Mouse (Mus musculus) neural tube, embryonic 11.5 days (tissue): Measurements from ENCODE around the gene Gm13941. TPM values are rescaled to one million over a fixed set of nuclear protein-coding genes. Genes with fewer than 3 reads are reported as not detected.
A peak's percentile ranks its signal among the peaks of the same experiment; 100 is the strongest.

ENCODE experiments used
- ATAC-seq: fragments of 200-750 bp; cut with Nextera tagmentation; 2 replicates; pipeline ENCODE4 v1.8.0; 2017; ENCODE audit warnings: moderate number of reproducible peaks, mild to moderate bottlenecking, moderate TSS enrichment, moderate library complexity; ENCODE audit not compliant: insufficient read depth, low FRiP score, low TSS enrichment
- DNase-seq: peaks from one replicate; pipeline ENCODE4 v3.0.0-alpha.2; 2015; ENCODE audit warnings: low spot score
- H3K27ac ChIP-seq: fragments of 300-500 bp; sonication (generic); 2 replicates; pipeline ENCODE4 v1.5.1; 2014; ENCODE audit warnings: low read depth, mild to moderate bottlenecking, low read length
- H3K27me3 ChIP-seq: fragments of 300-500 bp; sonication (generic); 2 replicates; pipeline ENCODE4 v1.6.1; 2014; ENCODE audit warnings: mild to moderate bottlenecking, low read length, mixed read lengths; ENCODE audit not compliant: control insufficient read depth, insufficient read depth
- H3K36me3 ChIP-seq: fragments of 300-500 bp; sonication (generic); 2 replicates; pipeline ENCODE4 v1.6.1; 2014; ENCODE audit warnings: mild to moderate bottlenecking, low read length, moderate library complexity, mixed read lengths; ENCODE audit not compliant: control insufficient read depth, insufficient read depth
- H3K4me1 ChIP-seq: fragments of 300-500 bp; sonication (generic); 2 replicates; pipeline ENCODE4 v1.6.1; 2014; ENCODE audit warnings: low read length, mixed read lengths; ENCODE audit not compliant: control insufficient read depth, insufficient read depth
- H3K4me2 ChIP-seq: fragments of 300-500 bp; sonication (generic); 2 replicates; pipeline ENCODE4 v1.6.1; 2014; ENCODE audit warnings: low read depth, mild to moderate bottlenecking, moderate library complexity
- H3K4me3 ChIP-seq: fragments of 300-500 bp; sonication (generic); 2 replicates; pipeline ENCODE4 v1.5.1; 2014; ENCODE audit warnings: low read depth, low read length
- H3K9ac ChIP-seq: fragments of 300-500 bp; sonication (generic); 2 replicates; pipeline ENCODE4 v1.6.1; 2014; ENCODE audit warnings: mild to moderate bottlenecking, low read length
- H3K9me3 ChIP-seq: fragments of 300-500 bp; sonication (generic); 2 replicates; pipeline ENCODE4 v1.6.1; 2016; ENCODE audit warnings: low read length; ENCODE audit not compliant: control insufficient read depth
- WGBS: fragments of 180-500 bp; shearing (Covaris S2); extraction: QIAGEN DNeasy Blood & Tissue Kit; methylation state at CpG from one replicate; pipeline ENCODE4 v1.1.7; 2014; 5-methylcytosine and 5-hydroxymethylcytosine counted together
- polyA plus RNA-seq: library from polyadenylated mRNA; unstranded; fragments of >200 nt; fragmentation: Nextera tagmentation; extraction: Ambion mirVana; gene quantifications from 2 replicates; pipeline ENCODE4 v1.2.1, GENCODE M21; 2014

The Gm13941 gene
- not detected in 2 replicates for polyA plus RNA-seq

GRCm38 (mm10) chr2:111105882-111106281 is at the start of gene Gm13941:
TSS of gene Gm13941 (minus strand) at chr2:111105982.
- Histone ChIP-seq H3K9ac (no peak within 1 kb of the TSS), H3K36me3 (no peaks in the 10 kb centered on the region), H3K4me1 (no peaks in the 10 kb centered on the region), H3K4me3 (no peak within 1 kb of the TSS), H3K27me3 (no peaks in the 10 kb centered on the region), H3K9me3 (no peaks in the 10 kb centered on the region), H3K4me2 (no peak within 1 kb of the TSS), H3K27ac (no peak within 1 kb of the TSS)
- ATAC-seq = no peak
- DNase-seq = no peak

GRCm38 (mm10) chr2:111152836-111153235 is 47.1 kb upstream of the Gm13941 start, which contains the start of gene Gm15130:
TSS of gene Gm15130 (minus strand) at chr2:111152936.
- no peaks in the 10 kb centered on the region for H3K9me3 ChIP-seq
- DNase-seq (no peak), ATAC-seq (no peak)
- no peak within 1 kb of the TSS for H3K4me3 ChIP-seq
- no peaks in the 10 kb centered on the region for H3K27me3 ChIP-seq
- H3K4me2 ChIP-seq = no peak within 1 kb of the TSS
- no peaks in the 10 kb centered on the region for H3K4me1 ChIP-seq
- no peak within 1 kb of the TSS for H3K9ac ChIP-seq
- no peaks in the 10 kb centered on the region for H3K36me3 ChIP-seq
- WGBS = 84% methylated on average over 2 of the region's 2 CpGs
- H3K27ac ChIP-seq = no peak within 1 kb of the TSS

GRCm38 (mm10) chr2:111135739-111136138 is 30.0 kb upstream of the Gm13941 start:
- DNase-seq (no peak), ATAC-seq (no peak)
- H3K9ac ChIP-seq = no peak overlapping the region
- H3K4me2 ChIP-seq = no peak overlapping the region
- 61% methylated on average over 5 of the region's 5 CpGs for WGBS
- no peaks in the 10 kb centered on the region for H3K27me3 ChIP-seq
- no peaks in the 10 kb centered on the region for H3K9me3 ChIP-seq
- H3K4me1 ChIP-seq = no peaks in the 10 kb centered on the region
- H3K4me3 ChIP-seq = no peak overlapping the region
- no peak overlapping the region for H3K27ac ChIP-seq
- H3K36me3 ChIP-seq = no peaks in the 10 kb centered on the region

GRCm38 (mm10) chr2:111058586-111059261 is 47.1 kb downstream of the Gm13941 start:
- no peaks in the 10 kb centered on the region for H3K9me3 ChIP-seq
- H3K4me3 ChIP-seq = no peak overlapping the region
- peak; percentile 44 for DNase-seq
- H3K27ac ChIP-seq = no peak overlapping the region
- no peaks in the 10 kb centered on the region for H3K4me1 ChIP-seq
- H3K4me2 ChIP-seq = no peak overlapping the region
- H3K9ac ChIP-seq = no peak overlapping the region
- ATAC-seq = peak; percentile 87
- H3K36me3 ChIP-seq = no peaks in the 10 kb centered on the region
- H3K27me3 ChIP-seq = no peaks in the 10 kb centered on the region
- 97% methylated on average over 1 of the region's 1 CpGs for WGBS

Other genes with a start within 250 kb of the Gm13941 start
- gene Ano3, start 155.1 kb downstream of the Gm13941 start, polyA plus RNA-seq = 0.54 and 0.68 TPM in 2 replicates
- gene Gm15130, start 47.0 kb upstream of the Gm13941 start, polyA plus RNA-seq = not detected in 2 replicates
- gene 4930430A15Rik, start 123.6 kb upstream of the Gm13941 start, polyA plus RNA-seq = not detected in 2 replicates
- not detected in 2 replicates for gene Olfr1275, start 129.3 kb upstream of the Gm13941 start, polyA plus RNA-seq
- gene Olfr1276, start 148.5 kb upstream of the Gm13941 start, polyA plus RNA-seq = not detected in 2 replicates
- gene Olfr1277, start 168.1 kb upstream of the Gm13941 start, polyA plus RNA-seq = not detected in 2 replicates
- not detected in 2 replicates for gene Olfr1278, start 184.2 kb upstream of the Gm13941 start, polyA plus RNA-seq
- not detected in 2 replicates for gene Olfr1279, start 194.7 kb upstream of the Gm13941 start, polyA plus RNA-seq
- not detected in 2 replicates for gene Olfr1280, start 208.0 kb upstream of the Gm13941 start, polyA plus RNA-seq
- gene Olfr1281, start 220.5 kb upstream of the Gm13941 start, polyA plus RNA-seq = not detected in 2 replicates
- not detected in 2 replicates for gene Olfr1282, start 230.1 kb upstream of the Gm13941 start, polyA plus RNA-seq